Mouse (Mus musculus): ENCODE measurements around the gene Timm10b.

The Timm10b gene

GRCm38 (mm10) chr7:105639756-105640155 lies at the start of gene Timm10b:
TSS of gene Timm10b (plus strand) at chr7:105640056.
- no peak for DNase-seq (ENCODE audit: low spot score in 2 of 2)

- no peak for DNase-seq (ENCODE audit: low spot score in 2 of 2)
These were observed 49.8 kb upstream of the Timm10b start for GRCm38 (mm10) chr7:105590097-105590496.

- peak; percentile 50 to 66 for DNase-seq (ENCODE audit: low spot score in 2 of 2)
These were observed 36.8 kb upstream of the Timm10b start for GRCm38 (mm10) chr7:105602860-105603623.

GRCm38 (mm10) chr7:105608467-105608866 lies 31.4 kb upstream of the Timm10b start:
- DNase-seq (ENCODE audit: low spot score in 2 of 2), result no peak

- DNase-seq (ENCODE audit: low spot score in 2 of 2), result no peak
These were observed 28.1 kb upstream of the Timm10b start for GRCm38 (mm10) chr7:105611767-105612166.

GRCm38 (mm10) chr7:105614400-105614799 lies 25.5 kb upstream of the Timm10b start:
- DNase-seq (ENCODE audit: low spot score in 2 of 2), result no peak

- DNase-seq (ENCODE audit: low spot score in 2 of 2), result no peak
These were observed 24.1 kb upstream of the Timm10b start for GRCm38 (mm10) chr7:105615720-105616119.

GRCm38 (mm10) chr7:105616561-105616960 lies 23.3 kb upstream of the Timm10b start:
- no peak for DNase-seq (ENCODE audit: low spot score in 2 of 2)

GRCm38 (mm10) chr7:105617810-105618209 lies 22.0 kb upstream of the Timm10b start:
- no peak for DNase-seq (ENCODE audit: low spot score in 2 of 2)

- DNase-seq (ENCODE audit: low spot score in 2 of 2), result no peak
These were observed 20.2 kb upstream of the Timm10b start for GRCm38 (mm10) chr7:105619701-105620100.

- peak; percentile 22 for DNase-seq (ENCODE audit: low spot score in 2 of 2)
These were observed 18.8 kb upstream of the Timm10b start for GRCm38 (mm10) chr7:105621053-105621452.

GRCm38 (mm10) chr7:105621646-105622292 lies 18.1 kb upstream of the Timm10b start:
- DNase-seq (ENCODE audit: low spot score in 2 of 2), result peak; percentile 38 to 53

- DNase-seq (ENCODE audit: low spot score in 2 of 2), result no peak
These were observed 14.5 kb upstream of the Timm10b start for GRCm38 (mm10) chr7:105625397-105625796.

GRCm38 (mm10) chr7:105628633-105629032 lies 11.2 kb upstream of the Timm10b start:
- peak in 1 of 2 experiments; percentile 28 for DNase-seq (ENCODE audit: low spot score in 2 of 2)

- DNase-seq (ENCODE audit: low spot score in 2 of 2), result no peak
These were observed 7.3 kb upstream of the Timm10b start for GRCm38 (mm10) chr7:105632551-105632972.

- DNase-seq (ENCODE audit: low spot score in 2 of 2), result peak; percentile 91 to 92
These were observed 6.6 kb upstream of the Timm10b start, which contains the start of gene Trim3 for GRCm38 (mm10) chr7:105633127-105633800. TSS of gene Trim3 (minus strand) at chr7:105633571.

- no peak for DNase-seq (ENCODE audit: low spot score in 2 of 2)
These were observed 6.1 kb upstream of the Timm10b start for GRCm38 (mm10) chr7:105633801-105634135.

- no peak for DNase-seq (ENCODE audit: low spot score in 2 of 2)
These were observed 5.5 kb upstream of the Timm10b start for GRCm38 (mm10) chr7:105634272-105634920.

- DNase-seq (ENCODE audit: low spot score in 2 of 2), result no peak
These were observed 4.1 kb upstream of the Timm10b start for GRCm38 (mm10) chr7:105635726-105636125.

- no peak for DNase-seq (ENCODE audit: low spot score in 2 of 2)
These were observed 1.1 kb upstream of the Timm10b start for GRCm38 (mm10) chr7:105638776-105639175.

- no peak for DNase-seq (ENCODE audit: low spot score in 2 of 2)
These were observed 552 bp upstream of the Timm10b start for GRCm38 (mm10) chr7:105639304-105639703.
